Mouse (Mus musculus): Measurements from ENCODE around the gene Bnc2. TPM values are rescaled to one million over a fixed set of nuclear protein-coding genes. Genes with fewer than 3 reads are reported as not detected.

The Bnc2 gene
- total and polyA plus RNA-seq, 2 experiments from 2014 or later, result 0.93 to 4.3 TPM

GRCm38 (mm10) chr4:84285153-84285552 is 389.9 kb downstream of the Bnc2 start:
- ATAC-seq (ENCODE audit: insufficient read depth, low read depth) (no peak), DNase-seq (ENCODE audit: low spot score) (no peak)
- Histone ChIP-seq H3K9me3 (replicated peaks; ENCODE audit: control insufficient read depth, low read length) (no peaks in the 10 kb centered on the region), H3K27me3 (ENCODE audit: control insufficient read depth, insufficient read depth, low read length) (no peaks in the 10 kb centered on the region), H3K4me3 (ENCODE audit: low read depth, low read length) (no peak overlapping the region), H3K36me3 (replicated peaks; ENCODE audit: control insufficient read depth, insufficient read depth, low read length) (no peaks in the 10 kb centered on the region), H3K4me2 (ENCODE audit: low read depth, low read length) (no peak overlapping the region), H3K9ac (replicated peaks; ENCODE audit: low read depth, low read length) (no peak overlapping the region), H3K27ac (ENCODE audit: low read depth) (no peak overlapping the region), H3K4me1 (ENCODE audit: control insufficient read depth, insufficient read depth) (no peaks in the 10 kb centered on the region)
- WGBS, result 86% methylated on average over 5 of the region's 5 CpGs
- no peak for TF ChIP-seq CTCF (IDR thresholded peaks at IDR 0.05; ENCODE audit: low read depth)

DNA sequence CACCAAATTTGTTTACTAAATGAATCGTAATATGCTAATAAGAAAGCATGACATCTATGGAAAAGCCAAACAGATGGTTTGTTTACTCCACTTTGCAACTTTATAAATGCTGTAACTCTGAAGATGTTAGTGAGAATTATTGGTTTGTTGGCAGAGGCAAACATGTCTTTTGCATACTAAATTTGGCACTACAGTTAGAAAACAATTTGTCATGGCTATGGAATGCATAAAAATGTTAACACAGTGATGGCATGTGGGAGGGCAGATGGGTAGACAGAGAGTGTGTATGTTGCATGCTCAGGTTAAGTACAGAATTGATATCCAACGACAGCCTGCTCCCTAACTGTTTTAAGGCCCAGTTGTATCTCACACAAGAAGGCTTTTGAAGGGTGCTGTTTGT is 392.4 kb downstream of the Bnc2 start:
- Histone ChIP-seq H3K36me3 (replicated peaks; ENCODE audit: control insufficient read depth, insufficient read depth, low read length) (no peaks in the 10 kb centered on the region), H3K9ac (replicated peaks; ENCODE audit: low read depth, low read length) (no peak overlapping the region), H3K4me1 (ENCODE audit: control insufficient read depth, insufficient read depth) (no peaks in the 10 kb centered on the region), H3K27ac (ENCODE audit: low read depth) (no peak overlapping the region), H3K27me3 (ENCODE audit: control insufficient read depth, insufficient read depth, low read length) (no peaks in the 10 kb centered on the region), H3K4me3 (ENCODE audit: low read depth, low read length) (no peak overlapping the region), H3K9me3 (replicated peaks; ENCODE audit: control insufficient read depth, low read length) (no peaks in the 10 kb centered on the region), H3K4me2 (ENCODE audit: low read depth, low read length) (no peak overlapping the region)
- DNase-seq (ENCODE audit: low spot score), result no peak
- 53% methylated on average over 2 of the region's 2 CpGs for WGBS
- TF ChIP-seq EP300 (IDR thresholded peaks at IDR 0.05; ENCODE audit: low read depth), result no peak
- TF ChIP-seq CTCF (IDR thresholded peaks at IDR 0.05; ENCODE audit: low read depth), result no peak
- ATAC-seq (ENCODE audit: insufficient read depth, low read depth), result no peak

- peak; percentile 55 for ATAC-seq (ENCODE audit: insufficient read depth, low read depth)
- H3K4me2 ChIP-seq (ENCODE audit: low read depth, low read length), result peak overlapping the region; percentile 23
Observed at GRCm38 (mm10) chr4:84278156-84278555, 396.9 kb downstream of the Bnc2 start.

DNA sequence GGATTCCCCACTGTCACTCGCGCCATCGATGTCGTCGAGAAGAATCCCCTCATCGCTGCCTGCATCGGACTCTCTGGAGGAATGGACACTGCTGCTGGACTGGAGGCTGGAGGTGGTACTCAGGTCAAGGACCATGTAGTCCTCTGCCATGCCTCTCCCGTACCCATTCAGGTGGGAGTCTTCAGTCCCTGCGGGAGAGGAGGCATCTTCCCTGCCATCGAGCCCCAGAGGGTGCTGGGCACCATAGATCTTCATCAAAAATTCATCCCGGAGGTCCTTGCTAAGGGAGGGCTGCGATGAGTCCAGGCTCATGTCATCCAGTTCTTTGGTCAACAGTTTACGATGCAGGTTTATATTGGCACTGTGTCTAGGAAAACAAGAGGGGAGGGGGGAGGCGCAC is 399.0 kb downstream of the Bnc2 start:
- Histone ChIP-seq H3K4me2 (ENCODE audit: low read depth, low read length) (no peak overlapping the region), H3K36me3 (replicated peaks; ENCODE audit: control insufficient read depth, insufficient read depth, low read length) (no peaks in the 10 kb centered on the region), H3K27me3 (ENCODE audit: control insufficient read depth, insufficient read depth, low read length) (no peaks in the 10 kb centered on the region), H3K9me3 (replicated peaks; ENCODE audit: control insufficient read depth, low read length) (no peaks in the 10 kb centered on the region), H3K4me1 (ENCODE audit: control insufficient read depth, insufficient read depth) (no peaks in the 10 kb centered on the region), H3K4me3 (ENCODE audit: low read depth, low read length) (no peak overlapping the region), H3K27ac (ENCODE audit: low read depth) (no peak overlapping the region), H3K9ac (replicated peaks; ENCODE audit: low read depth, low read length) (no peak overlapping the region)
- DNase-seq (ENCODE audit: low spot score) (no peak), ATAC-seq (ENCODE audit: insufficient read depth, low read depth) (no peak)
- WGBS, result 86% methylated on average over 14 of the region's 14 CpGs
- no peak for TF ChIP-seq EP300 (IDR thresholded peaks at IDR 0.05; ENCODE audit: low read depth)

More at GRCm38 (mm10) chr4:84278156-84278555, 396.9 kb downstream of the Bnc2 start:
- 26% methylated on average over 6 of the region's 6 CpGs for WGBS
- H3K27ac ChIP-seq (ENCODE audit: low read depth), result no peak overlapping the region
- no peaks in the 10 kb centered on the region for H3K9me3 ChIP-seq (replicated peaks; ENCODE audit: control insufficient read depth, low read length)
- no peaks in the 10 kb centered on the region for H3K36me3 ChIP-seq (replicated peaks; ENCODE audit: control insufficient read depth, insufficient read depth, low read length)
- peak; percentile 5 for DNase-seq (ENCODE audit: low spot score)
- H3K4me1 ChIP-seq (ENCODE audit: control insufficient read depth, insufficient read depth), result no peaks in the 10 kb centered on the region
- H3K27me3 ChIP-seq (ENCODE audit: control insufficient read depth, insufficient read depth, low read length), result no peaks in the 10 kb centered on the region
- no peak overlapping the region; the same call in 1 of the 2 replicates for H3K4me3 ChIP-seq (ENCODE audit: low read depth, low read length)
- H3K9ac ChIP-seq (replicated peaks; ENCODE audit: low read depth, low read length), result no peak overlapping the region
- TF ChIP-seq EP300 (IDR thresholded peaks at IDR 0.05; ENCODE audit: low read depth) (no peak), CTCF (IDR thresholded peaks at IDR 0.05; ENCODE audit: low read depth) (no peak)

GRCm38 (mm10) chr4:84274158-84274557 is 400.9 kb downstream of the Bnc2 start:
- Histone ChIP-seq H3K27ac (ENCODE audit: low read depth) (no peak overlapping the region), H3K9ac (replicated peaks; ENCODE audit: low read depth, low read length) (no peak overlapping the region), H3K36me3 (replicated peaks; ENCODE audit: control insufficient read depth, insufficient read depth, low read length) (no peaks in the 10 kb centered on the region), H3K4me1 (ENCODE audit: control insufficient read depth, insufficient read depth) (no peaks in the 10 kb centered on the region), H3K27me3 (ENCODE audit: control insufficient read depth, insufficient read depth, low read length) (no peaks in the 10 kb centered on the region), H3K9me3 (replicated peaks; ENCODE audit: control insufficient read depth, low read length) (no peaks in the 10 kb centered on the region), H3K4me2 (ENCODE audit: low read depth, low read length) (no peak overlapping the region), H3K4me3 (ENCODE audit: low read depth, low read length) (no peak overlapping the region)
- no peak for TF ChIP-seq EP300 (IDR thresholded peaks at IDR 0.05; ENCODE audit: low read depth)
- no peak for TF ChIP-seq CTCF (IDR thresholded peaks at IDR 0.05; ENCODE audit: low read depth)
- 61% methylated on average over 3 of the region's 3 CpGs for WGBS
- ATAC-seq (ENCODE audit: insufficient read depth, low read depth), result no peak
- DNase-seq (ENCODE audit: low spot score), result no peak

- H3K9ac ChIP-seq (replicated peaks; ENCODE audit: low read depth, low read length), result no peak overlapping the region
- no peaks in the 10 kb centered on the region for H3K4me1 ChIP-seq (ENCODE audit: control insufficient read depth, insufficient read depth)
- no peaks in the 10 kb centered on the region for H3K36me3 ChIP-seq (replicated peaks; ENCODE audit: control insufficient read depth, insufficient read depth, low read length)
- no peaks in the 10 kb centered on the region for H3K9me3 ChIP-seq (replicated peaks; ENCODE audit: control insufficient read depth, low read length)
- WGBS, result 84% methylated on average over 2 of the region's 2 CpGs
- no peak overlapping the region for H3K4me3 ChIP-seq (ENCODE audit: low read depth, low read length)
- no peak for TF ChIP-seq EP300 (IDR thresholded peaks at IDR 0.05; ENCODE audit: low read depth)
- TF ChIP-seq CTCF (IDR thresholded peaks at IDR 0.05; ENCODE audit: low read depth), result no peak
- no peak for ATAC-seq (ENCODE audit: insufficient read depth, low read depth)
- H3K4me2 ChIP-seq (ENCODE audit: low read depth, low read length), result no peak overlapping the region
- H3K27me3 ChIP-seq (ENCODE audit: control insufficient read depth, insufficient read depth, low read length), result no peaks in the 10 kb centered on the region
- no peak for DNase-seq (ENCODE audit: low spot score)
- H3K27ac ChIP-seq (ENCODE audit: low read depth), result no peak overlapping the region
Observed at GRCm38 (mm10) chr4:84272867-84273266, 402.2 kb downstream of the Bnc2 start.
